Mouse (Mus musculus): Measurements from ENCODE around the gene Zfp385a.

The Zfp385a gene

DNA sequence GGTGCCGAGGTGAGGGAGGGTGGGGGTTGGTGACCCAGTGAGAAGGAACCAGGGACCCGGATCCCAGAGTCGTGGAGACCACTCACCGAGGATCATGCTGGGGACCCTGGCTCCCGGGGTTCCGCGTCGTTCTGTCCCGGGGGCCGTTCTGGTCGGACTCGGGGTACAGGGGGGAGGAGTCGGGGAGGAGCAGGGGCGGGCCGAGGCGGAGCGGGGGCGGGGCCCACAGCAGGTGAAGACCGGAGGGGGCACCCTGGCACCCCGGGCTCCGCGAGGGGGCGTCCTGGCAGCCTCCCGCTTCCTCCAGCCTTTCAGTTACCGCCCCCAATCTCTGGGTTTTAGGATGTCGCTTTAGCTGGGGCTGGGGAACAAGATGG lies at the start of gene Zfp385a:
Zfp385a (minus strand) TSS at position 133 of the 377 bp plus-strand sequence.
- DNase-seq (ENCODE audit: low read depth), result peak; percentile 74

DNA sequence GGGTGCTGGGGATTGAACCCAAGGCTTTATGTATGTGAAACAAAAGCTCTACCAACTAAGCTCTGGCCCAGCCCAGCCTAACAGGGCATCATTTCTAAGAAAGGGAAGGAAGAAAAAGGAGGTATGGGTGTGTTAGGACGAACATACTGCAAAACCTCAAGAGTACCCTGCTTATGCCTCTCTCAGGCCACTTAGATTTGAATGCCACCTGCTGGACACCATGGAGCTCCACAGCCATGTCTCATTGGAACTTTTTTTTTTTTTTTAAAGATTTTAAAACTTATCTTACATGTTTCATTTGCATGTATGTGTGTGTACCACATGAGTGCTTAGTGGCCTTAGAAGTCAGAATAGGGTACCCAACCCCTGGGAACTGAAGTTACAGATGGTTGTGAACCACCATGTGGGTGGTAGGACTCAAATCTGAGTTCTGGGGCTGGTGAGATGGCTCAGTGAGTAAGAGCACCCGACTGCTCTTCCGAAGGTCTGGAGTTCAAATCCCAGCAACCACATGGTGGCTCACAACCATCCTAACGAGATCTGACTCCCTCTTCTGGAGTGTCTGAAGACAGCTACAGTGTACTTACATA lies 48.8 kb upstream of the Zfp385a start:
- peak; percentile 22 for DNase-seq (ENCODE audit: low read depth)

DNA sequence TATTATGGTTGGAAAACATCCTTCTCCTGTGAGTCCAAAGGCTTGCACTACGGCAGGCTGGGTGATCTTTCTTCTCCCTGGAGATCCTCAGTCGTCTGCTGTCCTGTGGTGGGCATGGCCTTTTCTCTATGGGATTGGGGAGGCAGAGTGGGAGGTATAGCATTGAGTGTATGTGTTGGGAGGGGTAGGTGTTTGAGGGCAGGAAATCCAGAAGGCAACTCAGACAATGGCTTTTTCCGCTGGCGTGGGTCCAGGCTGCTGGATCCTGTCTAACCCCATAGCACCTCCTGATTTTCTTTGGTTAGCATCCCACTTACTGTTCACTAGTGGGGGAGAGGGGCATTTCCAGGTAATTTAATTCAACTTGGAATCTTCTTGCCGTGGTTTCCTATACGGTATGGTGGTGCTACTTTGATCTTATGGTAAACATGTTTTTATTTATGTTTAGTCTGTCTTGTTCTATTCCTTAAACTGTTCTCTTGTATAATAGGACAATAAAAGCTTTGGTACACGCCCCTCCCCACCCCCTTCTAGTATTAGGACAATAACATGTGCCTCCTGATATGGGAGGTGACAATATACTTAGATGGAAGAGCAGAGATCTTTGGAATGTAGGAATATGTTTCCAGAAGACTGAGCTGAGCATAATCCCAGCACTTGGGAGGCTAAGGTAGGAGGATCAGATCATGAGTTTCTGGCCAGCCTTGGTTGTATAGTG lies 44.0 kb upstream of the Zfp385a start:
- no peak for DNase-seq (ENCODE audit: low read depth)

DNA sequence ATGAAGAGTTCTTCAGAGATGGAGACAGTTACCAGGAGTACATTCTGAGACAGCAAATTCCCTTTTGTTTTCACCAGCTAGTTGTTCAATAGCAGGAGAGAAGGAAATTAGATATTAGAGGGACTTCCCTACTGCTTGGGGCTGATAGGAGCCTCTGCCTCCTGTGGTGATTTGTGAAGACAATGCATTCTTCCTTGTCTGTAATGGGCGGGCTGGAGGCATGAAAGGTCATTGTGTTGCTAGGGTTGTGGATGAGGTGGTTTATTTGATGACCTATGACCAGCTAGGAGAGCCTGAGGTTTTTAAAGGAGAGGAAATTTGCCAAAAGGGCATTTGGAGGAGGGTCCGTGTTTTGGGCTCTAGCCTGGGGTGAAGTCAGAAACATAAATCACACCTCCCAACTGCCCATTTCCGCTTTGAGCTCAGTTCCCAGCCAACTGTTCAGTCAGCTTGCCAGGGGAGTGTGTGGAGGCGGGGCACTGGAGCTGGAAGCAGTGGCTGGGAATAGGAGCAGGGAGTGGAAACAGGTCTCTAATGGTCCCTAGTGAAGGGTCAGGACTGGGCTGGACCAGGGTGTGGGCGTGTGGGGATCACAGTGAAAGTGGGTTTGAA lies 43.0 kb upstream of the Zfp385a start:
- DNase-seq (ENCODE audit: low read depth), result no peak

DNA sequence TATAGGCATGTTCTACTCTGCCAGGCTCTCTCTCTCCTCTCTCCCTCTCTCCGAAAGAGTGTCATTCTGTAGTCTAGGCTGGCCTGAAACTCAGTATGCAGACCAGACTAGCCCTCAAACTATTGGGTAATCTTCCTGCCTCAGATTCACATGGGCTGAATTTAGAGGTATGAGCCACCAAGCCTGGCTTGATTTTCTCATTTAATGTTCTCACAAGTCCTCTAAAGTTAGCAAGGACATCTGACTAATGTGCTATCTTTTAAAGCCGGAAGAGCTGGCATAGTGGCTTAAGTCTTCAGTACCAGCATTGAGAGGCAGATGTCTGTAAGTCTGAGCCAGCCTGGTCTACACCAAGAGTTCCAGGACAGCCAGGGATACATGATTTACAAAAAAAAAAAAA lies 42.2 kb upstream of the Zfp385a start:
- DNase-seq (ENCODE audit: low read depth), result no peak

DNA sequence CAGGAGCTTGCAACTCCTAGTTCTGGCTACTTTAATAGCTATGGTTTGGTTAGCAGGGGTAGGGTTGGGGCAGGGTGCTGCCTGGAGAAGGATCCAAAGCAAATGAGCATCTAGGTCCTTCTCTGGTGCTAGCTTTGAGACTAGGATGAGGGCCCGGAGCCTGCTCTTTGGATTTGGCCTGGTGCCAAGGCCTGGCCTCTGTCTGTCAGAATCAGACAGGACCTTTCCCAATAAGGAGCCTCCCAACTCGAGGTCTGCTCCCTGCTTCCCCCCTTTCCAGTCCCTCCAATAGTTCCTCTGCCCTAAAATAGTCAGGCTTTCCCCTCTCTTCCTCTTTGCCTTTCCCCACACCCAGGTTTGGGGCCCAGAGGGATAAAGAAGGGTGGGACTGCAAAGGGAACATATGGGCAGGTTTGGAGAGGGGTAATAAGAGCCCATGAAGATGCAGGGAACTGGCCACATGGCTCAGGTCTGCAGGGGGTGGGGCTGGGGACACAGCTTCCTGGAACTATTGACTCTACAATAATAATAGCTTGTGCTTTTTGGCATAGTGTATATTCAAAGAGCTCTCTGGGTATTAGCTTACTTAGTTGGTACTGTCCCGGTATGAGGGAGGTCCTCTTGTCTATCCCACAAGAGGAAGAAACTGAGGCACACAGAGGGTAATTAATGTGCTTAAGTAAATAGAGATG lies 38.9 kb upstream of the Zfp385a start:
- DNase-seq (ENCODE audit: low read depth), result no peak

DNA sequence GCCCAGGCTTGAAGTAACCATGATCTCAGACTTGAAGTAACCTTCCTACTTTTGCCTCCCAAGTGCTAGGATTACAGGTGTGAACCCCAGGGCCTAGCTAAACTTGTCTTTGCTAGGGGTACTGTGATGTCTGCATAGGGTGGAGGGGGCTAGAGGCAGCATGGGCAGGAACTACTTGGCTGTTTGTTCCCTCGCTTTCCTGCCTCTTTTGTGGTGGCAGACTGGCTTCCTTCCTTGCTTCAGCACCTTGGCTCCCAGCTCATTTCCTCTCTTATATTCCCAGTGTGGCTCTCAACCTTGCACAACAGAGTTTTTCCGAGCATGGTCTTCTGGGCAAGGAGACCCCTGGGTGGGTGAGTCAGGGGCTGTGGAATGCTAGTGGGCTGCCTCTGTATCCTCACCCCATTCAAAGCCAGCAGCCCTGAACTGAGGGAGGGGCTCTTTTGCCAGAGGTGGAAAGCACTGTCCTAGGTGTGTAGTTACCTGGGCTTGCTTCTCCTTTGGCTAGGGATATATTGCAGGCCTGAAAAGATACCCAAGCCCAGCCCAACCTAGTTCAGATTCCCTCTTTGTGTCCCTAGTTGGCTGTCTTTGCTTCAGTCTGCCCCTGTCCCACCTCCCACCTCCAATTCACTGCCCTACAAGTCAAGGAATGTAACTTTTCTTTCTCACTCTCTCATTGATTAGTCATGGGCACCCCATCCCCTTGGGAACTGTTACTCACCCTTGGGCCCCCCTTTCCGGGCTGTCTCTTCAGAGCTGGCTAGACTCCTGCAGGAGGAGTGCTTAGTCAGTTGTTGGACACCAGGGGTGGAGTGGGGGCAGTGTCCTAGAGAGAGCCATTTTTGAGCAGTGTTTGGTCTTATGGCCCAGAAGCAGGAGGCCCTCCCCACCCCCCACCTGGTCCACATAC lies 38.1 kb upstream of the Zfp385a start:
- DNase-seq (ENCODE audit: low read depth), result no peak

DNA sequence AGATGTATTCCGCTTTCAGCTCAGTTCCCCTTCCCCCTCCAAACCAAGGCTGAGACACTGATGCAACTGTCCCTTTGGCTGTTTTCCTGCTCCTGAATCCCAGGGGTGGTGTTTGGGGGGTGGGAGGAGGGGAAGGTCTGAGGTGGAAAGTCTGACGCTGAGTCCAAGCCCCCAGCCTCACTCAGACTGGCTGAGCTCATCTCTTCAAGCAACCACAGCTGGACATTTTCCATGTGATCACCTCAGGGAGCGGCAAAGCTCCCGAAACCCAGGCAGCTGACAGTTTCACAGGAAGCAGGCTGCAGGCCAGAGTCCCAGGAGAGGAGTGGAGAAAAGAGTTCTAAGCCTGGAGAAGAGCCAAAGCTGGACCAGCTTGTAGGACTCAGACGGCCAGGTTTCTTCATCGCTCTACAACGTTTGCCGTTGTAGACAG lies 37.0 kb upstream of the Zfp385a start:
- no peak for DNase-seq (ENCODE audit: low read depth)

DNA sequence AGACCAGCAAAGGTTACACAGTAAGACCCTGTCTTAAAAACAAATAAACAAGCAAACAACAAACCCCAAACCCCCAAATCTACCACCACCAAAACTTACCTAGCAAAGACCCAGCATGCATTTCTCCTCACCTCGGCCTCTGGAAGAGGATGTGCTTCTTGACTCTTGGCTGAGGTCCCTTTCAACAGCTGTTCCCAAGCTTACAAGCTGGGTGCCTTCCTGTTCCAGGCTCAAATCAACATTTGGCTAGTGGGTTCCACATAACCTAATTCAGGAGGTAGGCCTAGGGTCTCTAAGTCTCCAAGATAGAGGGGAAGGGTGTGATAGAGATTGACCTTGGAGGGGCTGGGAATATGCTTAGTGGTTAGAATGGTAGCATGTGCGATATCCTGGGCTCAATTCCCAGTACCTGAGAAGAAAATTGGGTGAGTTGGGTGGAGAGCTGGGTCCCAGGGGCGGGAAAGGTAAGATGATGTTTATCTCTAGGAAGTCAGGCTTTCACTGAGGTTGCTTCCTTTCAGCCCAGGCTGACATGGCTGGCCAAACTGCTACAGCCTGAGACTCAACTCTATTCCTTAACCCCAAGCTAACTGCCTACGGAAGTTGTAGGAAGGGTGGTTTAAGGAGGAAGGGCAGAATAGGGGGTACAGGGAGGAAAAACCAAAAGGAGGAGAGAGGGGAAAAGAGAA lies 35.4 kb upstream of the Zfp385a start:
- DNase-seq (ENCODE audit: low read depth), result no peak

DNA sequence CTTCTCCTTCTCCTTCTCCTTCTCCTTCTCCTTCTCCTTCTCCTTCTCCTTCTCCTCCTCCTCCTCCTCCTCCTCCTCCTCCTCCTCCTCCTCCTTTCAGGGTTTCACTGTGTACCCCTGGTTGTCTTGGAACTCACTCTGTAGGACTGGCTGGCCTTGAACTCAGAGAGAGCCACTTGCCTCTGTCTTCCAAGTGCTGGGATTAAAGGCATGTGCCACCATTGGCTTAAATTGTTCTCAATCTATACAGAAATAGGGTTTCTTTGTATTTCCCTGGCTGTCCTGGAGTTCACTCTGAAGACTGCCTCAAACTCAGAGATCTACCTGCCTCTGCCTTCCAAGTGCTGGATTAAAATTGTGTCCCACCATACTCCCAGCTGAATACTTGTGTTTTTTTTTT lies 32.6 kb upstream of the Zfp385a start:
- no peak for DNase-seq (ENCODE audit: low read depth)

DNA sequence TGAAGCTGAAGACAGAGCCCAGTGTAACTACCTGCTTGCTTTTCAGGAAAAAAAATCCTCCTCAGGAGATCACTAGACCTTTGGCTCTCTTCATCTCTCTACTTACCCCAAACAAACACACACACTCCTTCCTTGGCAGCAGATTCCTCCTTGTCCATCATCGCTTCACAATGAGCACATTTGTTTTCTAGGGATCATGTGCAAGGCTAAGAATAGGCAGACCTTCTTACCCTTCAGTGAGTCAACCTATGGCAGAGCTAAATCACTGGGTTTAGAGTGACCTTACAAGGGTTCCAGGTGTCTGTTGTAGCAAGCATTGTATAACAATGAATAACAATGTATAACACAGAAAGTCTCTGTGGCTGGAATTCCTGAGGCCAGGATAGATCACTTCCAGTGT lies 31.8 kb upstream of the Zfp385a start:
- no peak for DNase-seq (ENCODE audit: low read depth)

DNA sequence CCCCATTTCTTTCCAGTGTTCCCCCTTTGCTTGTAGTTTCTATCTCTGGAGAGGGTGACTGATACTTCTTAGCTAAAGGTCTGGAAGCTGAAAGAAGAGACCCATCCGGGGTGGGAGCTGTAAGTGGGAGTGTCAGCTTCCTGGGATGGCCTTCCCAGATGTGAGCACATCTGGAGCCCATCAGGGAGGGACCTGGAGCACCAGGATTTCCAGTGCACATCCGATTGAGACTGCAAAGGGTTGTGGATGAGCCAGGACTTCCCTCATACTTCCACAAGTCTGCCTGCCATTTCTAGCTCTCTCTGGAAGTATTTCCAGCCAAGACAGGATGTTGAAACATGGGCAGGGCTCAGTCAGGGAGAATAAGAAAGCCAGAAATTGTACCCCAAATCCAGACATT lies 31.3 kb upstream of the Zfp385a start:
- DNase-seq (ENCODE audit: low read depth), result no peak

DNA sequence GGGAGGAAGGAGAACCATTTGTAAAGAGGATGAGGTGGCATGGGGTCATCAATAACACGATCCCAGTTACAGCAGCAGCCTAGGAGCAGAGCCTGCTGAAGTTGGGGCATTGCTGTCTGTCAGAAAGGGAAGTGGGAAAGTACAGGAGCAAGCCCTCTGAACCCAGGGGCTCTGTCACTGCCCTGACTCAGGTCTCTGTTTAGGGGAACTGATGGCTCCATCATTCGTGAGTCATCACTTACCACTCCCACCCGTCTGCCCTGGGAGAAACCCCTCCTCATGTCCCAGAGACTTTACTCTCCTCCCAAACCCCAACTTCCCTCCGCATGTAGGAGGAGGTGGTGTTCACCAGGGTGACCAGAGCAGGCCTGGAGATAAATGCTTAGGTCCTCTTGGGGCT lies 30.6 kb upstream of the Zfp385a start:
- DNase-seq (ENCODE audit: low read depth), result no peak

DNA sequence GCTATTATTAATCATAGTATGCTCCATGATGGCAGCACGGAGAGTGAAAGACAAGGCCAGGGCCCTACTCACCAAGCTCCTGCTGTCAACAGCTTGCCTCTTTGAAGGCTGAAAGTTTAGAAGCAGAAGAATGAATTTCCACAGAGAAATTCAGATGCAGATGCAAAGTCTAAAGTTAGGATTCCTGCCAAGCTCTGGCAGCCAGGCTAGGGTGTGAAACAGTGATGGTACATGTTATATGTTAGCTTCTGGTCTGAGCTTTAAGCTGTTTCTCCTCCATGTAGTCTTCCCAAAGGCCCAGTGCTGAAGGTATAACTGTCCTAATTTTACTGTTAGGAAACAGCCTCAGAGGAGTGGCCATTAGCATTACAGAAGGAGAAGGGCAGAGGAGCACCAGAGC lies 29.2 kb upstream of the Zfp385a start:
- no peak for DNase-seq (ENCODE audit: low read depth)

DNA sequence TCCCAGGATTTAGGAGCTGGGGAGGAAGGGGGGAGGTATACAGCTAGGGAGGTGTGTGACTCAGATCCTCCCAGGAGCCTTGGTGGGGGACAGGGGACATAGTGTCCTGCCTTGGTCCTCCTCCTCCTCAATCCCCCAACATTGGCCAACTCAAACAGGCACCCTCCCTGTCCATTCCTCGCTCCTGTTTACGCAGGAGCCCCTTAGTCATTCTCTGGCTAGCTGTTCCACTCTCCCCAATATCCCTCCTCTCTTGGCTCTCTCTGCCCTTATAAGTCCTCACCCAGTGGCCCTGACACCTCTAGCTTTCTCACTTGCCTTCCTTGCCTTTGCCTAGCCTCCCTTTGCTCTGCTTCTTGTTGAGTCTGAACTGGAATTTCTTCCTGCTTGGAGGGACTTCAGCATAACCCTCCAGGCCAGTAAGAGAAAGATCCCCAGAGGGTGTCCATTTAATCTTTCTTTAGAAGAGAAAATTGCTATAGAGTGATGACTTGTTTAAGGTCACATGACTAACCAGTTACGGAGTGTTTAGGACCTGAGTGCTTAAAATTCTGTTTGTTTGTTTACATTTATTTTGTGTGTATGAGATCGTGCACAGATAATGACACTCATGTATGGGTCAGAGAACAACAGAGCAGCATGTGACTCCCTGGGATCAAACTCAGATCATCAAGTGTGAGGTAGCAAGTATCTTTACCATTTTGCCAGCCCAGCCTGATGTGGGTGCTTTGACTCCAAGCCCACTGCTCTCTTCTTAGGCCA lies 28.5 kb upstream of the Zfp385a start:
- no peak for DNase-seq (ENCODE audit: low read depth)

DNA sequence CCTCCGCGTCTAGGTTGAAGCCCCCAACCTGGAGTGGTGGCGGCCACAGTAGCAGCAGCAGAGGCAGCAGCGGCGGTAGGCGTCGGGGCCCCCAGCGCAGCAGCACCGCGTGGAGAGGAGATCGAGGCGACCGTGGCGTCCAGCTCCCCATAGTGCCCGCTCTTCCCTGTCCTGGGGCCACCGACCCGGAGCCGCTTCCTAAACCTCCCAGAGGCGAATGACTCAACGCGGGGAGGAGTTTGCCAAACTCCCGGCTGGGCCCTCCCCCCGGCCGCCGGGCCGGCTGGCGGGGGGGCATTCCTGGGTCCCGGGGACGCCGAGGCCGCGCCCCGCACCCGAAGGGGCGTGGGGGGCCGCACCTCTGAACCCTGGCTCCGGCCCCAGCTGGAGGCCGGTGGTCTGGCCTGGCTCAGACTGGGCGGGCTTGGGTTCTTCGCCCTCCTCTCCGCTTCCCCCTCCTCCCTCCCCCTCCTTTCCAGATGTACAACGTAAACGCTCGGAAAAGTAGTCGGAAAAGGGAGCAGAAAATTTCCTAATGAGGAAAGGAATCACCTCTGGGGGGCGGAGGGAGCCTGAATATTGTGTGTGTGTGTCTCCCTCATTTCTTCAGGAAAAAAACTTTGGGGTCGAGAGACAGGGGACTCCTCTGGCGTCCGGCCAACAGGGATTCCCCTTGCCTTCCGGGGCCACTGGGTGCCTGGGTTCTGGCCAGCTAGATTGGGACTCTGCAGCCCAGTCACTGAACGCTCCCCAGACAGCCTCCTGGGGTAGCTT lies 26.7 kb upstream of the Zfp385a start, which contains the start of gene Itga5:
Itga5 (minus strand) TSS at position 388 of the 774 bp plus-strand sequence.
- peak; percentile 36 for DNase-seq (ENCODE audit: low read depth)

DNA sequence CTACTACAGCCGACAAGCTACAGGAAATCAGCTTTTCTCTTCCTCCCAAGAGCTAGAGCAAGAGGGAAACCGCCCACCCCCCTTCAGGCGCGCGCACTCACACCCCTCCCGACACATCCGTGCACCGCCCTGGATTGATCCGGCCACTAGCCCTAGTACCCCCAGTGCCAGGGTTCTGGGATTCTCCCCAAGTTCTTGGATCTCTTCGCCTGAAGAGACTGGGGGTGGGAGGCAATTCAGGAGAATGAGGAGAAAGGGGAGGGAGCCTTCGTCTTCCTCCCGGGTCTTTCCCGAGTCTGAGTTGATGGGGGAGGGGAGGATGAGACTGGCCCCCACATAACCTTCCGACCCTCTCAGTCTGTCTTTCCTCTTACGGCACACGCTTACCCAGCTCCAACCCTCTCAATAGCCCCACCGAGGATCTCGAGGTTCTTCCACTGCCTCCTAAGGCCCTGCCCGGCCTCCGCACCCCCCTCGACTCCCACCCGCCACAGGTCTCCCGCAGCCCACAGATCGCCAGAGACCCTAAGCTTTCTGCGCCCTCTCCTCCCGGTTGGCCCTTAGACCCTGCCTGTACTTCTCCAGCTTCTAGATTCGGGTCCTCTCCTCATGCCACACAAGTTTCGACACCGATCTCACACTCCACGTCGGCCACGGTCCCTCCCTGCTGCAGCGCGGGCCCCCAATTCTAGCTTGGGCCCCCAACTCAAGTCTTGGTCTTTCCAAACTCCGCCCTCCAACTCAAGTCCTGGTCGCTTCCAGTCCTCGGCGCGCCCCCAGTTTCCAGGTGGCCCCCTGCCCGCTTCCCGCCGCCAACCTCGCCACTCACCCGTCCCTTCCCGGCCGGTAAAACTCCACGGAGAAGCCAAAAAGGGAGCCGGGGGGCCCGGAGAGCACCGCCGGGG lies 25.8 kb upstream of the Zfp385a start:
- DNase-seq (ENCODE audit: low read depth), result peak; percentile 66

DNA sequence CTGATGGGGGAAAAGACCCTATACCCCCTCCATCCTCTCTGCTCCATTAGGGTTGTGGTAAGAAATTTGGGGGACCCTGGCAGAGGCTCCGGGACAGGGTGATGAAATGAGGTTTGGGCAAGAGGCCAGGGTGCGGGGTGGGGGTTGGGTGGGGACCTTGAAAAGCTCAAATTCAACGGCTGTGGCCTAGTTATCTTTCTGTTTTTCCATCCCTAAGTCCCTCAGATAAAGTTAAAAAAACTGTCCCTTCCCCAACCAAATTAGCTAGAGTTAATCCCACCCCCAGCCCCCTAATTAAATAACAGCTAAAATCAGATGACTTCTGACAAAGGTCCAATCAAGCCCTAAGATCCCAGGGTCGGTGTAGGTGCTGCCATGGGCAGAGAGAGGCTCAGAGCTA lies 24.9 kb upstream of the Zfp385a start:
- no peak for DNase-seq (ENCODE audit: low read depth)

DNA sequence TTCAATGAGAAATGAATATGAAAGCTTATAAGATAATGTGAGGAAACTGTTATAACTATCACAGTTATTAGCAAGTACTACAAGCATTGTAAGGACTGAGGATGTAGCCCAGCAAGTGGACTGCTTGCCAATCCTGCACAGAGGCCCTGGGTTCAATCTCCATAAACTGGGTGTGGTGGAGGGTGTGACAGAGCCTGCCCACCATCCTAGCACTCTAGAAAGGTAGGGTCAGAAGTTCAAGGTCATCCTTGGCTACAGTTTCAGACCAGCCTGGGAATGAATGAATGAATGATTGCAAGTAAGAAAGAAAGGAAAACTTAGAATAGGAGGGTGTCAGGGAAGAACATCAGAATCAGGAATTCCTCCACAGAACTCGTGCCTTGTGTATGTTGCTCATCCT lies 23.9 kb upstream of the Zfp385a start:
- DNase-seq (ENCODE audit: low read depth), result no peak
